Comparison of ENCODE assay signal across 30 mouse cellular contexts in the genomic region with DNA sequence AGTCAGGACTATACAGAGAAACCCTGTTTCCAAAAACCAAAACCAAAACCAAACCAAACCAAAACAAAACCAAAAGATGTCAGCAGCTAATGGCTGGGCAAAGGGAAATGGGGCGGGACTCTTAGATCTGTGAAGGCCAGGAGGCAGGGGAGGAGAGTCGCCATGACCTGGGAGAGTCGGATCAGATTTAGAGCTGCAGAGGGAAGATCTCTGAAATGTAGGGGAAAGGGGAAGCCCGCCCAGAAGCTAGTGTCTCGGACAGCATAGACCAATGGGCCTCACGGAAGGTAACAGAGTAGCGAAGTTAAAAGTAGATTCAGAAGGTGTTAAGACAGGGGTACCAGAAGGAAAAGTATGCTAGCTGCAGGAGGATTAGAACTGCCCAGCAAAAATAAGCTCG. TPM values are rescaled to one million over a fixed set of nuclear protein-coding genes. Genes with fewer than 3 reads are reported as not detected.
A peak's percentile ranks its signal among the peaks of the same experiment; 100 is the strongest.
DNase-seq lines count a peak whose midpoint lies in the region; ATAC-seq and TF ChIP-seq lines count a peak whose summit lies in the region.
"Had no signal": no experiment of that assay in that cellular context is flagged by ENCODE, and none has a peak within 500 bp of the region (broad histone marks: within the 10 kb centered on the region; RNA-seq: fewer than 3 reads in every experiment).

No protein-coding gene starts in this region.

- no peak overlapping the region for H3K4me2 ChIP-seq in forebrain, embryonic 12.5 days
- H3K4me2 ChIP-seq: embryonic facial prominence, embryonic 15.5 days; forebrain, embryonic 13.5 days; limb, embryonic 15.5 days; midbrain, embryonic 12.5 days; neural tube, embryonic 12.5 days; stomach, embryonic 15.5 days had no signal

- peaks cover 12% of the 10 kb centered on the region for H3K4me1 ChIP-seq in heart, adult 2 months (ENCODE audit: control insufficient read depth, insufficient read depth, low read length)
- H3K4me1 ChIP-seq in forebrain, embryonic 12.5 days = peaks cover 4% of the 10 kb centered on the region

- no peaks in the 10 kb centered on the region for H3K36me3 ChIP-seq in heart, adult 2 months (ENCODE audit: control insufficient read depth, insufficient read depth, low read length)
- peaks cover 28% of the 10 kb centered on the region for H3K36me3 ChIP-seq in forebrain, embryonic 12.5 days (replicated peaks)
- H3K36me3 ChIP-seq: stomach, embryonic 15.5 days had no signal

- H3K9me3 ChIP-seq in forebrain, embryonic 12.5 days = no peaks in the 10 kb centered on the region
- H3K9me3 ChIP-seq: embryonic facial prominence, embryonic 10.5 days; embryonic facial prominence, embryonic 15.5 days; forebrain, embryonic 13.5 days; limb, embryonic 10.5 days; limb, embryonic 15.5 days; megakaryocyte, embryonic 14.5 days; midbrain, embryonic 12.5 days; neural tube, embryonic 12.5 days; stomach, embryonic 15.5 days had no signal

- no peaks in the 10 kb centered on the region for H3K79me2 ChIP-seq in heart, adult 2 months (replicated peaks; ENCODE audit: control insufficient read depth, insufficient read depth, low read length)

- no peak for ATAC-seq in forebrain, embryonic 12.5 days (ENCODE audit: low FRiP score)
- ATAC-seq: forebrain, embryonic 13.5 days; intestine, embryonic 16.5 days had no signal

- H3K27ac ChIP-seq in heart, adult 2 months = peak overlapping the region; percentile 23; the same call in 1 of the 2 replicates
- 0 out of 2 replicates have a peak overlapping the region, but pooled peaks have one; percentile 23 for H3K27ac ChIP-seq in layer of hippocampus, adult 2 months
- H3K27ac ChIP-seq in forebrain, embryonic 12.5 days = no peak overlapping the region
- H3K27ac ChIP-seq: embryonic facial prominence, embryonic 15.5 days; forebrain, embryonic 13.5 days; kidney, postnatal 0 days; limb, embryonic 10.5 days; limb, embryonic 15.5 days; midbrain, embryonic 12.5 days; neural tube, embryonic 12.5 days; stomach, embryonic 15.5 days had no signal

- no peak overlapping the region for H3K9ac ChIP-seq in heart, adult 2 months (ENCODE audit: low read depth, low read length)
- no peak overlapping the region for H3K9ac ChIP-seq in forebrain, embryonic 12.5 days
- H3K9ac ChIP-seq: embryonic facial prominence, embryonic 15.5 days; forebrain, embryonic 13.5 days; limb, embryonic 15.5 days; midbrain, embryonic 12.5 days; neural tube, embryonic 12.5 days; stomach, embryonic 15.5 days had no signal

- no peak for TF ChIP-seq POLR2A in heart, adult 2 months (IDR thresholded peaks at IDR 0.05; ENCODE audit: insufficient read depth, low read depth, low read length)

- intact Hi-C loops in heart, adult 2 months (cut with DNase I) = no loop called here
- intact Hi-C loops in heart, postnatal 25 days (cut with DNase I) = no loop called here

- DNase-seq in heart, adult 2 months = no peak
- DNase-seq in heart, postnatal 25 days (ENCODE audit: low spot score) = no peak
- no peak for DNase-seq in layer of hippocampus, adult 2 months (ENCODE audit: low spot score in 2 of 2)
- no peak for DNase-seq in layer of hippocampus, postnatal 25 days (ENCODE audit: extremely low spot score in 1 of 2, low spot score in 1 of 2)
- peak; percentile 61 for DNase-seq in testis, postnatal 14 days (ENCODE audit: low spot score)
- no peak for DNase-seq in testis, postnatal 10 days (ENCODE audit: low spot score)
- DNase-seq: B cell, adult 2 months; cerebellum, adult 8-10 months; gastrocnemius, postnatal 14 days; heart, adult 18-20 months; kidney, adult 8-10 months; lung, postnatal 4 days; right cerebral cortex, postnatal 25 days; thymus, adult 18-20 months; thymus, postnatal 25 days had no signal

- WGBS in heart, adult 2 months = 59% methylated on average over 8 of the region's 8 CpGs
- WGBS in forebrain, embryonic 12.5 days = 84% methylated on average over 8 of the region's 8 CpGs

- no peak overlapping the region for H3K4me3 ChIP-seq in heart, adult 2 months
- H3K4me3 ChIP-seq in layer of hippocampus, adult 2 months = no peak overlapping the region
- H3K4me3 ChIP-seq in forebrain, embryonic 12.5 days (replicated peaks) = no peak overlapping the region
- H3K4me3 ChIP-seq: embryonic facial prominence, embryonic 10.5 days; embryonic facial prominence, embryonic 15.5 days; forebrain, embryonic 13.5 days; limb, embryonic 10.5 days; limb, embryonic 15.5 days; megakaryocyte, embryonic 14.5 days; midbrain, embryonic 12.5 days; myocyte; neural tube, embryonic 12.5 days; stomach, embryonic 15.5 days had no signal

- no peak for TF ChIP-seq CTCF in heart, adult 2 months (IDR thresholded peaks at IDR 0.05)
- TF ChIP-seq CTCF in layer of hippocampus, adult 2 months (conservative IDR thresholded peaks at IDR 0.05) = no peak

- no peak for TF ChIP-seq EP300 in heart, adult 2 months (IDR thresholded peaks at IDR 0.05; ENCODE audit: insufficient read depth, low read depth, low read length)

- H3K27me3 ChIP-seq in heart, adult 2 months (ENCODE audit: control insufficient read depth, insufficient read depth, low read length) = no peaks in the 10 kb centered on the region
- peaks cover 5% of the 10 kb centered on the region; the same call in 1 of the 2 replicates for H3K27me3 ChIP-seq in forebrain, embryonic 12.5 days
- H3K27me3 ChIP-seq: embryonic facial prominence, embryonic 15.5 days; forebrain, embryonic 13.5 days; limb, embryonic 15.5 days; megakaryocyte, embryonic 14.5 days; midbrain, embryonic 12.5 days; neural tube, embryonic 12.5 days; stomach, embryonic 15.5 days had no signal

RNA-seq across cellular contexts. Expression of a gene that starts 5.8 kb away (rescaled TPM):
- 1 to 10 TPM; 9.1 TPM for total RNA-seq in heart, adult 2 months (2021)
- 14.1 and 22.4 TPM in 2 replicates for polyA plus RNA-seq in heart, adult 2 months (2012; rRNA removed)
- total RNA-seq in heart, postnatal 25 days (2021) = 1 to 10 TPM; 7.3 to 7.7 TPM
- 10 to 100 TPM; 61.6 to 66.1 TPM for total RNA-seq in layer of hippocampus, adult 2 months (2021)
- 10 to 100 TPM; 65.6 to 69.5 TPM for total RNA-seq in layer of hippocampus, postnatal 25 days (2021)
- polyA plus RNA-seq in forebrain, embryonic 12.5 days (2016; fragmentation: Nextera tagmentation; extraction: Ambion mirVana) = 14.0 and 16.6 TPM in 2 replicates

RNA-seq across cellular contexts. Expression of a gene that starts 15.0 kb away (rescaled TPM):
- 10 to 100 TPM; 47.5 to 48.2 TPM for total RNA-seq in heart, adult 2 months (2021)
- polyA plus RNA-seq in heart, adult 2 months (2012; rRNA removed) = 73.8 and 78.0 TPM in 2 replicates
- 10 to 100 TPM; 35.2 to 42.0 TPM for total RNA-seq in heart, postnatal 25 days (2021)
- total RNA-seq in layer of hippocampus, adult 2 months (2021) = 10 to 100 TPM; 30.5 to 38.2 TPM
- 10 to 100 TPM; 33.6 to 35.7 TPM for total RNA-seq in layer of hippocampus, postnatal 25 days (2021)
- polyA plus RNA-seq in forebrain, embryonic 12.5 days (2016; fragmentation: Nextera tagmentation; extraction: Ambion mirVana) = 214 and 228 TPM in 2 replicates

RNA-seq across cellular contexts. Expression of a gene that starts 50.1 kb away (rescaled TPM):
- total RNA-seq in heart, adult 2 months (2021) = under 1 TPM; 0.13 to 0.16 TPM
- 0.47 and 0.53 TPM in 2 replicates for polyA plus RNA-seq in heart, adult 2 months (2012; rRNA removed)
- under 1 TPM; 0.11 to 0.44 TPM for total RNA-seq in heart, postnatal 25 days (2021)
- 1 to 10 TPM; 7.9 to 9.6 TPM for total RNA-seq in layer of hippocampus, adult 2 months (2021)
- total RNA-seq in layer of hippocampus, postnatal 25 days (2021) = 10 to 100 TPM; 10.3 to 12.2 TPM
- 2.4 TPM in 2 replicates for polyA plus RNA-seq in forebrain, embryonic 12.5 days (2016; fragmentation: Nextera tagmentation; extraction: Ambion mirVana)
- total RNA-seq: gastrocnemius, postnatal 14 days; MEL had no signal
- polyA plus RNA-seq: liver, embryonic 16.5 days; myocyte had no signal

RNA-seq across cellular contexts. Expression of a gene that starts 52.0 kb away (rescaled TPM):
- total RNA-seq in heart, adult 2 months (2021) = 100 to 1,000 TPM; 330 to 346 TPM
- polyA plus RNA-seq in heart, adult 2 months (2012; rRNA removed) = 143 and 189 TPM in 2 replicates
- total RNA-seq in heart, postnatal 25 days (2021) = 100 to 1,000 TPM; 343 TPM
- 100 to 1,000 TPM; 462 to 510 TPM for total RNA-seq in layer of hippocampus, adult 2 months (2021)
- 100 to 1,000 TPM; 534 to 560 TPM for total RNA-seq in layer of hippocampus, postnatal 25 days (2021)
- polyA plus RNA-seq in forebrain, embryonic 12.5 days (2016; fragmentation: Nextera tagmentation; extraction: Ambion mirVana) = 170 and 178 TPM in 2 replicates

Comparison
In these comparisons a context has a peak if more than half of its experiments do, and no peak if none do; other contexts are left out.
1. RNA of a gene that starts 5.8 kb away (total RNA-seq): 65.6 to 69.5 TPM in layer of hippocampus, postnatal 25 days and 61.6 to 66.1 TPM in layer of hippocampus, adult 2 months; 9.1 TPM in heart, adult 2 months and 7.3 to 7.7 TPM in heart, postnatal 25 days; every median in the first group is over 4 times any median in the second.
2. RNA of a gene that starts 50.1 kb away (total RNA-seq): 10.3 to 12.2 TPM in layer of hippocampus, postnatal 25 days and 7.9 to 9.6 TPM in layer of hippocampus, adult 2 months; 0.11 to 0.44 TPM in heart, postnatal 25 days and 0.13 to 0.16 TPM in heart, adult 2 months; every median in the first group is over 4 times any median in the second.